Mouse (Mus musculus) stomach, postnatal 0 days (tissue): Measurements from ENCODE around the gene Vipas39. TPM values are rescaled to one million over a fixed set of nuclear protein-coding genes. Genes with fewer than 3 reads are reported as not detected.

ENCODE experiments used
- ATAC-seq: fragments of 200-750 bp; cut with Nextera tagmentation; 2 replicates; pipeline ENCODE4 v1.8.0; 2017; ENCODE audit not compliant: low FRiP score, low TSS enrichment
- DNase-seq: peaks from one replicate; pipeline ENCODE4 v3.0.0-alpha.2; 2016; ENCODE audit warnings: low spot score
- H3K27ac ChIP-seq: fragments of 300-500 bp; sonication (generic); replicated peaks from 2 replicates; pipeline ENCODE4 v1.5.1; 2014; ENCODE audit warnings: mild to moderate bottlenecking, control low read depth
- H3K27me3 ChIP-seq: fragments of 300-500 bp; sonication (generic); 2 replicates; pipeline ENCODE4 v1.6.1; 2014; ENCODE audit warnings: low read length; ENCODE audit not compliant: control insufficient read depth, insufficient read depth
- H3K36me3 ChIP-seq: fragments of 300-500 bp; sonication (generic); 2 replicates; pipeline ENCODE4 v1.6.1; 2014; ENCODE audit warnings: low read length, mixed read lengths; ENCODE audit not compliant: control insufficient read depth, insufficient read depth
- H3K4me1 ChIP-seq: fragments of 300-500 bp; sonication (generic); replicated peaks from 2 replicates; pipeline ENCODE4 v1.6.1; 2014; ENCODE audit warnings: antibody characterized with exemption; ENCODE audit not compliant: control insufficient read depth, insufficient read depth
- H3K4me2 ChIP-seq: fragments of 300-500 bp; sonication (generic); replicated peaks from 2 replicates; pipeline ENCODE4 v1.6.1; 2014; ENCODE audit warnings: low read depth, mild to moderate bottlenecking, control low read depth, moderate library complexity
- H3K4me3 ChIP-seq: fragments of 300-500 bp; sonication (generic); 2 replicates; pipeline ENCODE4 v1.5.1; 2014; ENCODE audit warnings: low read depth, low read length, control low read depth
- H3K9ac ChIP-seq: fragments of 300-500 bp; sonication (generic); 2 replicates; pipeline ENCODE4 v1.6.1; 2014; ENCODE audit warnings: mild to moderate bottlenecking, low read length, control low read depth, mixed read lengths
- H3K9me3 ChIP-seq: fragments of 300-500 bp; sonication (generic); 2 replicates; pipeline ENCODE4 v1.6.1; 2016; ENCODE audit warnings: low read length; ENCODE audit not compliant: control insufficient read depth
- CTCF ChIP-seq: IDR thresholded peaks from 2 replicates; pipeline ENCODE4 v1.5.1; 2016; ENCODE audit warnings: antibody characterized with exemption, low read depth, mild to moderate bottlenecking, moderate library complexity
- EP300 ChIP-seq: optimal IDR thresholded peaks from 2 replicates; pipeline ENCODE3; 2016; ENCODE audit warnings: antibody characterized with exemption
- WGBS: fragments of 180-500 bp; shearing (Covaris S2); extraction: QIAGEN DNeasy Blood & Tissue Kit; methylation state at CpG from one replicate; pipeline ENCODE4 v1.1.7; 2014; 5-methylcytosine and 5-hydroxymethylcytosine counted together
- polyA plus RNA-seq: library from polyadenylated mRNA; unstranded; fragments of >200 nt; fragmentation: Nextera tagmentation; extraction: Ambion mirVana; gene quantifications from 2 replicates; pipeline ENCODE4 v1.2.1, GENCODE M21; 2015

Vipas39 gene
- polyA plus RNA-seq, 1 experiment from 2014 or later, result 20.7 TPM

- Histone ChIP-seq H3K27me3 (no peaks in the 10 kb centered on the region), H3K9me3 (no peaks in the 10 kb centered on the region), H3K4me2 (no peak overlapping the region), H3K9ac (no peak overlapping the region), H3K4me1 (no peaks in the 10 kb centered on the region), H3K27ac (peak overlapping the region; percentile 8; the same call in 1 of the 2 replicates), H3K36me3 (peaks cover 29% of the 10 kb centered on the region), H3K4me3 (no peak overlapping the region)
- TF ChIP-seq EP300 (no peak), CTCF (no peak)
- WGBS, result 75% methylated on average over 5 of the region's 5 CpGs
- no peak for DNase-seq
- ATAC-seq, result peak; percentile 57; the same call in 1 of the 2 replicates
These were observed 9.4 kb downstream of the Vipas39 start for GRCm38 (mm10) chr12:87256629-87257028.

GRCm38 (mm10) chr12:87253878-87254277, 12.2 kb downstream of the Vipas39 start:
- Histone ChIP-seq H3K4me1 (no peaks in the 10 kb centered on the region), H3K4me2 (no peak overlapping the region), H3K36me3 (peaks cover 26% of the 10 kb centered on the region), H3K27ac (no peak overlapping the region), H3K9ac (no peak overlapping the region), H3K4me3 (no peak overlapping the region), H3K9me3 (no peaks in the 10 kb centered on the region), H3K27me3 (no peaks in the 10 kb centered on the region)
- ATAC-seq (no peak), DNase-seq (no peak)
- WGBS, result 95% methylated on average over 6 of the region's 6 CpGs
- TF ChIP-seq EP300 (no peak), CTCF (no peak)

GRCm38 (mm10) chr12:87250161-87250560, 15.9 kb downstream of the Vipas39 start:
- Histone ChIP-seq H3K4me2 (no peak overlapping the region), H3K4me1 (no peaks in the 10 kb centered on the region), H3K4me3 (no peak overlapping the region), H3K27me3 (no peaks in the 10 kb centered on the region), H3K27ac (no peak overlapping the region), H3K9ac (no peak overlapping the region), H3K36me3 (peaks cover 24% of the 10 kb centered on the region), H3K9me3 (no peaks in the 10 kb centered on the region)
- DNase-seq, result no peak
- no peak for ATAC-seq
- no peak for TF ChIP-seq CTCF
- no peak for TF ChIP-seq EP300
- 81% methylated on average over 6 of the region's 6 CpGs for WGBS

GRCm38 (mm10) chr12:87238632-87239031, 27.4 kb downstream of the Vipas39 start, which contains the start of gene Noxred1:
Gene Noxred1 (minus strand): TSS chr12:87238732.
- no peaks in the 10 kb centered on the region for H3K9me3 ChIP-seq
- ATAC-seq (no peak), DNase-seq (no peak)
- H3K36me3 ChIP-seq, result peaks cover 19% of the 10 kb centered on the region
- no peak within 1 kb of the TSS for H3K4me3 ChIP-seq
- no peaks in the 10 kb centered on the region for H3K4me1 ChIP-seq
- 88% methylated on average over 1 of the region's 1 CpGs for WGBS
- H3K9ac ChIP-seq, result no peak within 1 kb of the TSS
- H3K27me3 ChIP-seq, result no peaks in the 10 kb centered on the region
- TF ChIP-seq CTCF (no peak), EP300 (no peak)
- no peak within 1 kb of the TSS for H3K4me2 ChIP-seq
- no peak within 1 kb of the TSS for H3K27ac ChIP-seq

GRCm38 (mm10) chr12:87236882-87237483, 29.1 kb downstream of the Vipas39 start:
- no peak for DNase-seq
- Histone ChIP-seq H3K4me3 (no peak overlapping the region), H3K4me1 (no peaks in the 10 kb centered on the region), H3K4me2 (no peak overlapping the region), H3K9me3 (no peaks in the 10 kb centered on the region), H3K27me3 (no peaks in the 10 kb centered on the region), H3K27ac (no peak overlapping the region), H3K36me3 (peaks cover 15% of the 10 kb centered on the region), H3K9ac (no peak overlapping the region)
- no peak for ATAC-seq
- TF ChIP-seq EP300 (no peak), CTCF (no peak)
- 78% methylated on average over 5 of the region's 5 CpGs for WGBS

- H3K4me1 ChIP-seq, result no peaks in the 10 kb centered on the region
- no peaks in the 10 kb centered on the region for H3K36me3 ChIP-seq
- DNase-seq, result no peak
- TF ChIP-seq EP300 (no peak), CTCF (no peak)
- ATAC-seq, result no peak
- H3K4me3 ChIP-seq, result no peak overlapping the region
- no peak overlapping the region for H3K9ac ChIP-seq
- no peak overlapping the region for H3K27ac ChIP-seq
- no peak overlapping the region for H3K4me2 ChIP-seq
- no peaks in the 10 kb centered on the region for H3K27me3 ChIP-seq
- H3K9me3 ChIP-seq, result no peaks in the 10 kb centered on the region
These were observed 35.6 kb downstream of the Vipas39 start for GRCm38 (mm10) chr12:87230379-87230895.
